Mouse (Mus musculus): Measurements from ENCODE around the gene Medag. TPM values are rescaled to one million over a fixed set of nuclear protein-coding genes. Genes with fewer than 3 reads are reported as not detected.

Medag gene
- total RNA-seq, 2 experiments from 2014 or later, result 0.07 TPM; not detected in 1

GRCm38 (mm10) chr5:149474142-149474541 is 62.6 kb downstream of the Medag start:
- no peak for ATAC-seq (replicated peaks; ENCODE audit: poor library complexity)

- no peak for ATAC-seq (replicated peaks; ENCODE audit: poor library complexity)
Observed at GRCm38 (mm10) chr5:149474701-149475468, 63.3 kb downstream of the Medag start.

Other genes starting within 250 kb of the Medag start
- 29.8 and 39.2 TPM in 2 replicates for gene Uspl1, start 227.4 kb upstream of the Medag start, total RNA-seq (2015)
- 36.5 and 40.8 TPM in 2 replicates for gene Uspl1, start 227.4 kb upstream of the Medag start, total RNA-seq (2017)
- gene Hmgb1, start 227.3 kb upstream of the Medag start, total RNA-seq (2015), result 1,237 and 1,239 TPM in 2 replicates
- gene Hmgb1, start 227.3 kb upstream of the Medag start, total RNA-seq (2017), result 1,041 and 1,075 TPM in 2 replicates
- gene Alox5ap, start 147.0 kb upstream of the Medag start, total RNA-seq (2015), result 426 and 442 TPM in 2 replicates
- 320 and 453 TPM in 2 replicates for gene Alox5ap, start 147.0 kb upstream of the Medag start, total RNA-seq (2017)
- not detected in 2 replicates for gene Tex26, start 27.9 kb downstream of the Medag start, total RNA-seq (2015)
- gene Tex26, start 27.9 kb downstream of the Medag start, total RNA-seq (2017), result not detected in 2 replicates
- gene Wdr95, start 116.9 kb downstream of the Medag start, total RNA-seq (2015), result not detected in 2 replicates
- gene Wdr95, start 116.9 kb downstream of the Medag start, total RNA-seq (2017), result not detected in 2 replicates
- 70.9 and 82.2 TPM in 2 replicates for gene Hsph1, start 224.6 kb downstream of the Medag start, total RNA-seq (2015)
- 39.1 and 39.6 TPM in 2 replicates for gene Hsph1, start 224.6 kb downstream of the Medag start, total RNA-seq (2017)